Mouse (Mus musculus) erythroid progenitor cell, adult 5-6 weeks (primary cell): ENCODE results near the gene Smyd1. TPM values are rescaled to one million over a fixed set of nuclear protein-coding genes. Genes with fewer than 3 reads are reported as not detected.

Experiments
- total RNA-seq, 2 experiments: library from RNA; stranded (forward) in 1 of 2; stranded (reverse) in 1 of 2; fragments of 150-400 nt in 1 of 2; fragments of 186-747, 209-891 nt in 1 of 2; gene quantifications; 2 replicates each; pipeline versions ENCODE4 v1.2.3 to v1.2.4; 2015 to 2017; ENCODE audit warnings: low replicate concordance in 2 of 2

Gene Smyd1
- total RNA-seq, 2 experiments from 2014 or later = not detected

Other genes with a start within 250 kb of the Smyd1 start
- gene Thnsl2, start 177.8 kb downstream of the Smyd1 start, total RNA-seq (2015; ENCODE audit: low replicate concordance) = not detected in 2 replicates
- not detected in 2 replicates for gene Thnsl2, start 177.8 kb downstream of the Smyd1 start, total RNA-seq (2017; ENCODE audit: low replicate concordance)
- gene Fabp1, start 122.4 kb downstream of the Smyd1 start, total RNA-seq (2015; ENCODE audit: low replicate concordance) = not detected in 2 replicates
- not detected in 2 replicates for gene Fabp1, start 122.4 kb downstream of the Smyd1 start, total RNA-seq (2017; ENCODE audit: low replicate concordance)
- gene Krcc1, start 50.6 kb downstream of the Smyd1 start, total RNA-seq (2015; ENCODE audit: low replicate concordance) = 21.8 and 56.9 TPM in 2 replicates
- 42.4 and 49.0 TPM in 2 replicates for gene Krcc1, start 50.6 kb downstream of the Smyd1 start, total RNA-seq (2017; ENCODE audit: low replicate concordance)
- 0.84 and 1.4 TPM in 2 replicates for gene Cd8b1, start 555 bp upstream of the Smyd1 start, total RNA-seq (2015; ENCODE audit: low replicate concordance)
- 0.51 TPM in 1 of 2 replicates, not detected in the other for gene Cd8b1, start 555 bp upstream of the Smyd1 start, total RNA-seq (2017; ENCODE audit: low replicate concordance)
- gene Cd8a, start 51.2 kb upstream of the Smyd1 start, total RNA-seq (2015; ENCODE audit: low replicate concordance) = not detected in 2 replicates
- 0.39 TPM in 1 of 2 replicates, not detected in the other for gene Cd8a, start 51.2 kb upstream of the Smyd1 start, total RNA-seq (2017; ENCODE audit: low replicate concordance)
- gene Rmnd5a, start 118.4 kb upstream of the Smyd1 start, total RNA-seq (2015; ENCODE audit: low replicate concordance) = 58.3 and 66.3 TPM in 2 replicates
- gene Rmnd5a, start 118.4 kb upstream of the Smyd1 start, total RNA-seq (2017; ENCODE audit: low replicate concordance) = 75.7 and 82.6 TPM in 2 replicates
- gene Rnf103, start 171.7 kb upstream of the Smyd1 start, total RNA-seq (2015; ENCODE audit: low replicate concordance) = 2.2 and 10.5 TPM in 2 replicates
- 7.2 and 9.2 TPM in 2 replicates for gene Rnf103, start 171.7 kb upstream of the Smyd1 start, total RNA-seq (2017; ENCODE audit: low replicate concordance)
- gene Chmp3, start 221.6 kb upstream of the Smyd1 start, total RNA-seq (2015; ENCODE audit: low replicate concordance) = 57.4 and 62.0 TPM in 2 replicates
- gene Chmp3, start 221.6 kb upstream of the Smyd1 start, total RNA-seq (2017; ENCODE audit: low replicate concordance) = 133 and 187 TPM in 2 replicates